Mouse (Mus musculus) kidney, adult 2 months (tissue): ENCODE results near the gene 4921524J17Rik.

Source experiments
- CTCF ChIP-seq: fragments of 200-500 bp; conservative IDR thresholded peaks from 2 replicates; pipeline ENCODE4 v1.5.1; 2011; ENCODE audit warnings: low read depth, mild to moderate bottlenecking, control low read depth, low read length, moderate library complexity, mixed read lengths; ENCODE audit not compliant: insufficient read depth, insufficient read length
- POLR2A ChIP-seq: fragments of 200-500 bp; IDR thresholded peaks from one replicate; pipeline ENCODE4 v1.6.1; 2011; ENCODE audit warnings: low read depth, low read length, control low read depth

GRCm38 (mm10) chr8:85466056-85466455 is 33.4 kb upstream of the 4921524J17Rik start:
- TF ChIP-seq CTCF, result no peak
- TF ChIP-seq POLR2A, result no peak
